Mouse (Mus musculus): Measurements from ENCODE around the gene Rassf3.

GRCm38 (mm10) chr10:121370777-121371176 lies 105.4 kb downstream of the Rassf3 start:
- TF ChIP-seq CTCF (IDR thresholded peaks at IDR 0.05; ENCODE audit: extremely low read depth, insufficient read depth, insufficient read length, insufficient replicate concordance) = 0 out of 2 replicates have a peak, but pooled peaks have one; percentile 5
- no peak for TF ChIP-seq POLR2A (IDR thresholded peaks at IDR 0.05; ENCODE audit: low read depth, low read length)
